Mouse (Mus musculus) spleen, adult 2 months (tissue): ENCODE results near the gene Hoxa3. TPM values are rescaled to one million over a fixed set of nuclear protein-coding genes. Genes with fewer than 3 reads are reported as not detected.

Source experiments
- DNase-seq, 2 experiments: peaks; one replicate each; pipeline versions ENCODE4 v3.0.0 to v3.0.0-alpha.2; 2012 to 2021; ENCODE audit warnings: low spot score in 2 of 2, low read depth in 1 of 2
- H3K27ac ChIP-seq: fragments of 200-500 bp; 2 replicates; pipeline ENCODE4 v1.5.1; 2012; ENCODE audit warnings: low read length, inconsistent platforms; ENCODE audit not compliant: insufficient read depth
- H3K27me3 ChIP-seq: fragments of 200-500 bp; 2 replicates; pipeline ENCODE4 v1.6.1; 2012; ENCODE audit warnings: mild to moderate bottlenecking, moderate library complexity, low read length, inconsistent platforms; ENCODE audit not compliant: control insufficient read depth, insufficient read depth
- H3K36me3 ChIP-seq: fragments of 200-500 bp; 2 replicates; pipeline ENCODE4 v1.6.1; 2012; ENCODE audit warnings: mild to moderate bottlenecking, low read length, inconsistent platforms; ENCODE audit not compliant: control insufficient read depth, insufficient read depth
- H3K4me1 ChIP-seq: fragments of 200-500 bp; 2 replicates; pipeline ENCODE4 v1.6.1; 2011; ENCODE audit warnings: inconsistent platforms; ENCODE audit not compliant: control insufficient read depth, insufficient read depth, insufficient read length
- H3K4me3 ChIP-seq: fragments of 200-500 bp; 2 replicates; pipeline ENCODE4 v1.5.1; 2011; ENCODE audit warnings: mild to moderate bottlenecking, inconsistent platforms; ENCODE audit not compliant: insufficient read depth, insufficient read length; ENCODE audit errors: extremely low read depth
- CTCF ChIP-seq: fragments of 200-500 bp; IDR thresholded peaks from 2 replicates; pipeline ENCODE4 v1.5.1; 2011; ENCODE audit warnings: mild to moderate bottlenecking, inconsistent platforms; ENCODE audit not compliant: insufficient read depth, insufficient read length, insufficient replicate concordance; ENCODE audit errors: extremely low read depth
- POLR2A ChIP-seq: fragments of 200-500 bp; IDR thresholded peaks from 2 replicates; pipeline ENCODE4 v1.6.1; 2011; ENCODE audit warnings: low read depth, low read length, inconsistent platforms
- WGBS: fragments of 180-500 bp; shearing (Covaris S2); methylation state at CpG from one replicate; pipeline ENCODE4 v1.1.7; 2018; 5-methylcytosine and 5-hydroxymethylcytosine counted together
- polyA plus RNA-seq: library from polyadenylated mRNA; depleted of rRNA; stranded (reverse); fragments of >200 nt; gene quantifications from 2 replicates; pipeline ENCODE4 v1.2.3, GENCODE M21; 2012

Gene Hoxa3
- polyA plus RNA-seq, 1 experiment: 1.4 TPM

GRCm38 (mm10) chr6:52259081-52259790 lies 46.1 kb upstream of the Hoxa3 start:
- 3% methylated on average over 25 of the region's 25 CpGs for WGBS
- peaks cover 41% of the 10 kb centered on the region for H3K27me3 ChIP-seq
- H3K36me3 ChIP-seq: no peaks in the 10 kb centered on the region
- DNase-seq: no peak
- no peak overlapping the region for H3K27ac ChIP-seq
- no peak overlapping the region for H3K4me3 ChIP-seq
- peaks cover 4% of the 10 kb centered on the region for H3K4me1 ChIP-seq
- TF ChIP-seq CTCF (no peak), POLR2A (no peak)

GRCm38 (mm10) chr6:52256956-52257355 lies 43.8 kb upstream of the Hoxa3 start:
- peak; percentile 64 to 76 for DNase-seq
- under 1% methylated on average over 6 of the region's 6 CpGs for WGBS
- Histone ChIP-seq H3K4me3 (no peak overlapping the region), H3K27me3 (peaks cover 46% of the 10 kb centered on the region), H3K36me3 (no peaks in the 10 kb centered on the region), H3K4me1 (peaks cover 4% of the 10 kb centered on the region), H3K27ac (no peak overlapping the region)
- TF ChIP-seq POLR2A: no peak
- TF ChIP-seq CTCF: peak; percentile 77; the same call in 1 of the 2 replicates

- TF ChIP-seq CTCF (no peak), POLR2A (no peak)
- Histone ChIP-seq H3K27me3 (peaks cover 41% of the 10 kb centered on the region), H3K4me3 (no peak overlapping the region), H3K4me1 (peaks cover 5% of the 10 kb centered on the region), H3K27ac (no peak overlapping the region), H3K36me3 (no peaks in the 10 kb centered on the region)
- no peak for DNase-seq
- WGBS: 4% methylated on average over 59 of the region's 59 CpGs
These were observed 40.7 kb upstream of the Hoxa3 start for GRCm38 (mm10) chr6:52253511-52254500.

GRCm38 (mm10) chr6:52252775-52253376 lies 39.7 kb upstream of the Hoxa3 start:
- H3K27me3 ChIP-seq: peaks cover 46% of the 10 kb centered on the region
- peaks cover 5% of the 10 kb centered on the region for H3K4me1 ChIP-seq

GRCm38 (mm10) chr6:52252016-52252774 lies 39.1 kb upstream of the Hoxa3 start:
- Histone ChIP-seq H3K27me3 (peaks cover 48% of the 10 kb centered on the region), H3K36me3 (no peaks in the 10 kb centered on the region), H3K4me3 (no peak overlapping the region), H3K4me1 (peaks cover 5% of the 10 kb centered on the region), H3K27ac (no peak overlapping the region)
- TF ChIP-seq POLR2A (no peak), CTCF (no peak)
- no peak for DNase-seq
- 11% methylated on average over 24 of the region's 24 CpGs for WGBS

More at GRCm38 (mm10) chr6:52252775-52253376, 39.7 kb upstream of the Hoxa3 start:
- TF ChIP-seq POLR2A: no peak
- no peak for TF ChIP-seq CTCF
- no peaks in the 10 kb centered on the region for H3K36me3 ChIP-seq
- 5% methylated on average over 35 of the region's 35 CpGs for WGBS
- H3K27ac ChIP-seq: no peak overlapping the region
- no peak overlapping the region for H3K4me3 ChIP-seq
- no peak for DNase-seq

- 7% methylated on average over 7 of the region's 7 CpGs for WGBS
- no peak overlapping the region for H3K4me3 ChIP-seq
- H3K27me3 ChIP-seq: peaks cover 56% of the 10 kb centered on the region
- peaks cover 7% of the 10 kb centered on the region for H3K4me1 ChIP-seq
- no peaks in the 10 kb centered on the region for H3K36me3 ChIP-seq
- no peak overlapping the region for H3K27ac ChIP-seq
- TF ChIP-seq POLR2A: no peak
- no peak for DNase-seq
These were observed 38.2 kb upstream of the Hoxa3 start for GRCm38 (mm10) chr6:52251177-52251879.
